Mouse (Mus musculus): Measurements from ENCODE around the gene Duoxa1. TPM values are rescaled to one million over a fixed set of nuclear protein-coding genes. Genes with fewer than 3 reads are reported as not detected.
A peak's percentile ranks its signal among the peaks of the same experiment; 100 is the strongest.

Gene Duoxa1
- under 1 TPM; 0.23 to 0.37 TPM for total RNA-seq (2021)
- polyA plus RNA-seq (2012; rRNA removed), result 1.1 and 1.5 TPM in 2 replicates
- long read RNA-seq, result 0 reads

DNA sequence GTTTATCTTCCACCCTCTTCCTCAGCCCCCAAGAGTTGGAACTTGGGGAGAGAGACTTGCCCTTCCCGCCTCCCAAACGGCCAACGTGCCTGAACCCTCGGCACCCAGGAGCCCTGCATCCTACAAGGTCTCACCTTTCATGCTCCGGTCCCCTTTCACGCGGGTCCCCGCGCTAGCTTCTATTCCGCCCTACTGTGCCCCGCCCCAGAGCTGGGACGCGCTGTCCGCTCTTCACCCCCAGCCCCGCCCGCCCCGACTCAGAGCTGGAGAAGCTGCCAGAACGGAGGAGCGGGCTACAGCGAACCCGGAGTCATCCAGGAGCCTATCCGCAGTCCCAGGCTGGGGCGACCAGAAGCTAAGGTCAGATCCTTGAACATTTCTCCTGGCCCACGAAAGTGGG is at the start of gene Duoxa1:
TSS of gene Duoxa1 (minus strand) at position 195 of the 400 bp plus-strand sequence.
- Histone ChIP-seq H3K9ac (ENCODE audit: low read depth, low read length) (no peak within 1 kb of the TSS), H3K36me3 (ENCODE audit: control insufficient read depth, insufficient read depth, low read length) (no peaks in the 10 kb centered on the region), H3K4me3 (peak within 1 kb of the TSS; percentile 22; the same call in 1 of the 2 replicates), H3K79me2 (replicated peaks; ENCODE audit: control insufficient read depth, insufficient read depth, low read length) (no peaks in the 10 kb centered on the region), H3K27me3 (ENCODE audit: control insufficient read depth, insufficient read depth, low read length) (peaks cover 9% of the 10 kb centered on the region), H3K4me1 (ENCODE audit: control insufficient read depth, insufficient read depth, low read length) (peaks cover 3% of the 10 kb centered on the region), H3K27ac (no peak within 1 kb of the TSS)
- intact Hi-C loops (cut with DNase I), result no loop called here
- 7% methylated on average over 23 of the region's 24 CpGs for WGBS
- DNase-seq, result no peak
- no peak for TF ChIP-seq CTCF (IDR thresholded peaks at IDR 0.05)
- no peak for TF ChIP-seq POLR2A (IDR thresholded peaks at IDR 0.05; ENCODE audit: insufficient read depth, low read depth, low read length)
- no peak for TF ChIP-seq EP300 (IDR thresholded peaks at IDR 0.05; ENCODE audit: insufficient read depth, low read depth, low read length)

DNA sequence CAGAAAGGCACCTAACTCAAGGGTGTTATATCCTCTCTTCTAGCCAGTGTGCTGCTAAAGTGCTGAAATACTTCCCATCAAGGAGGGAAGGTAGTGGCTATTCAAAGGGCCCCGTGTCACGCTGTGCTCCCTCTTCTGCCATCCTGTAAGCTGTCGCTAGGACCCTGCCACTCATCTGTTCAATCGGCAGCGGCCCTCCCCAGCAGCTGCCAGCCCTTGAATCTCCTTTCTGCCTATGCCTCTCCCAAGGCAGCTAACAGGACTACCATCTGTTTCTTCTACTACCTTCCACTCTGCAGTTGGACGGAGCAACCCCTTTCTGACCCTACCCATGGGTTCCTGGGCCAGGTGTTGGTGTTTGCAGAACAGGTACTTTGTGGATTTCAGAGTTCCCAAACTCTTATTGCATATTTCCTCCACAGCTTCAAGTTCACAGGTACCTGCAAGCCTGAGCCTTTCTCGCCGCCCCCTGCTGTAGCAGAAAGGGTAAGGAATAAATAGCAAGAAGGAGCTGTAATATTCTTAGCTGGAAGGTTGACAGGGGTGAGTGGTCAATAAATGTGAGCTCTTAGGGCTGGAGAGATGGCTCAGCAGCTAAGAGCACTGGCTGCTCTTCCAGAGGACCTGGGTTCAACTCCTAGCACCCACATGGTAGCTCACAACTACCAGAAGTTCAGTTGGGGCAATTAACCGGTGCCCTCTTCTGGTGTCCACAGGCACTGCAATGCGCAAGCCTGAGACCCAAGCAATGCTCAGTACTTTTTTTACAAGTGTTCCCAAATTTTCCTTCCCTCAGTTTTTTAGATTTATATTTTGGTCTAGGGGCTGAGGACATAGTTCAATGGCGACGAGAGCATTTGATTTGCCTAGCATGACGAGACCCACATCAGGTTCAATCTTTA is 49.3 kb upstream of the Duoxa1 start:
- TF ChIP-seq EP300 (IDR thresholded peaks at IDR 0.05; ENCODE audit: insufficient read depth, low read depth, low read length), result no peak
- TF ChIP-seq CTCF (IDR thresholded peaks at IDR 0.05), result peak; percentile 46
- TF ChIP-seq POLR2A (IDR thresholded peaks at IDR 0.05; ENCODE audit: insufficient read depth, low read depth, low read length), result no peak
- H3K36me3 ChIP-seq (ENCODE audit: control insufficient read depth, insufficient read depth, low read length), result no peaks in the 10 kb centered on the region
- DNase-seq, result no peak
- no peak overlapping the region for H3K27ac ChIP-seq
- H3K9ac ChIP-seq (ENCODE audit: low read depth, low read length), result no peak overlapping the region
- H3K4me1 ChIP-seq (ENCODE audit: control insufficient read depth, insufficient read depth, low read length), result no peaks in the 10 kb centered on the region
- intact Hi-C loops (cut with DNase I), result no loop called here
- 88% methylated on average over 13 of the region's 13 CpGs for WGBS
- H3K27me3 ChIP-seq (ENCODE audit: control insufficient read depth, insufficient read depth, low read length), result no peaks in the 10 kb centered on the region
- H3K79me2 ChIP-seq (replicated peaks; ENCODE audit: control insufficient read depth, insufficient read depth, low read length), result no peaks in the 10 kb centered on the region
- no peak overlapping the region for H3K4me3 ChIP-seq

DNA sequence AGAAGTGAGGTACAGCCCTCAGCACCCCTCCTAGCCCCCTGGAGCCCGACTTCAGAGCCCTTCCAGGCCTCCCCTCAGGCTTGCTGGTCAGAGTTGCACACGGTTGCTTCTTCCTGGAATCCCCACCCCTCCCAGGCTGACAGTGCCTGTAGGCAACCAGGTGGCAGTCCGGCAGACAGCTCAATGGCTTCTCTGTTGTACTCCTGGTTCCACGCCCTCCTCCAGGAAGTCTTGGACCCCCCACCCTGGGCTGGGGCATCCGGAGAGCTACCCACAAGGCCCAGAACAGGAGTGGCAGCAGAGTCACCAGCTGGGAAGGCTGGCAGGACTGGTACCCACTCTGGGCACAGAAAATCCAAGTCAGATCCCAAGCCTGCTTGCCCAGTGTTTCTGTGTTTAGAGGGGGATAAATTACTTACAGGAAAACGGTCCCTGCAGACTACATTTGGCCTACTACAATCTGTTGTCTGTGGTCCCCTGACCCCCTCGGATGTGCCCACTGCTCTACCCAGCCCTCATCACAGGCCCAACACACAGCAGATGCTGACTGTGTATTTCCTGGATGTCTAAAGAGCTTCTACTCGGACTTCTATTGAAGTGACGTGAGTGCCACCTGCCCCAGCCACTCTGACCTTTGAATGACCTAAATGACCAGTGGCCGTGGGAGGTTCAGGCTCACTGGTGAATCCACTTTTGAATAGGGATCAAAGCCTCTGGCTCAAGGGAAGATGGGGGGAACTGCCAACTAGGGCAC is 48.5 kb upstream of the Duoxa1 start:
- TF ChIP-seq POLR2A (IDR thresholded peaks at IDR 0.05; ENCODE audit: insufficient read depth, low read depth, low read length), result no peak
- no peak for TF ChIP-seq EP300 (IDR thresholded peaks at IDR 0.05; ENCODE audit: insufficient read depth, low read depth, low read length)
- TF ChIP-seq CTCF (IDR thresholded peaks at IDR 0.05), result no peak
- Histone ChIP-seq H3K4me1 (ENCODE audit: control insufficient read depth, insufficient read depth, low read length) (no peaks in the 10 kb centered on the region), H3K9ac (ENCODE audit: low read depth, low read length) (no peak overlapping the region), H3K27ac (no peak overlapping the region), H3K4me3 (no peak overlapping the region), H3K36me3 (ENCODE audit: control insufficient read depth, insufficient read depth, low read length) (no peaks in the 10 kb centered on the region), H3K79me2 (replicated peaks; ENCODE audit: control insufficient read depth, insufficient read depth, low read length) (no peaks in the 10 kb centered on the region), H3K27me3 (ENCODE audit: control insufficient read depth, insufficient read depth, low read length) (no peaks in the 10 kb centered on the region)
- 60% methylated on average over 10 of the region's 10 CpGs for WGBS
- DNase-seq, result no peak
- intact Hi-C loops (cut with DNase I), result no loop called here

DNA sequence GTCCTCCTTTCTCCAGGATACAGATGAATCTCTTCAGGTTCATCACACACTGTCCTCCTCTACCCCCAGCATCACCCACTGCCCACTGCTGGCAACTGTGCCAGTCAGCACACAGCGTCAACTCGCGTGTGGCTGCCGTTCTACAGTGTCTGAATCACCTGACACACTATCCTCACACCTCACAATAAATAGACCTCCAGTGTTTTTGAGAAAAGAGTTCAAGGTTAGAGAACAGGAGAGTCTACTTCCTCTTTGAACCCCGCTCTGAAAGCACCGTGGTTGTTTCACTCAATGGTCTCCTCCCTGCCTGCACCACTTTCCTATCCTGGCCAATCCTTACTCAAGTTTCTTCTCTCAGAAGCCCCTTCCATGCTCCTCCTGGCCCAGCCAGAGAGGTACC is 47.7 kb upstream of the Duoxa1 start:
- Histone ChIP-seq H3K36me3 (ENCODE audit: control insufficient read depth, insufficient read depth, low read length) (no peaks in the 10 kb centered on the region), H3K4me3 (no peak overlapping the region), H3K27me3 (ENCODE audit: control insufficient read depth, insufficient read depth, low read length) (no peaks in the 10 kb centered on the region), H3K9ac (ENCODE audit: low read depth, low read length) (no peak overlapping the region), H3K4me1 (ENCODE audit: control insufficient read depth, insufficient read depth, low read length) (no peaks in the 10 kb centered on the region), H3K27ac (no peak overlapping the region), H3K79me2 (replicated peaks; ENCODE audit: control insufficient read depth, insufficient read depth, low read length) (no peaks in the 10 kb centered on the region)
- no peak for TF ChIP-seq POLR2A (IDR thresholded peaks at IDR 0.05; ENCODE audit: insufficient read depth, low read depth, low read length)
- no peak for TF ChIP-seq CTCF (IDR thresholded peaks at IDR 0.05)
- TF ChIP-seq EP300 (IDR thresholded peaks at IDR 0.05; ENCODE audit: insufficient read depth, low read depth, low read length), result no peak
- intact Hi-C loops (cut with DNase I), result no loop called here
- no peak for DNase-seq
- 77% methylated on average over 6 of the region's 6 CpGs for WGBS

DNA sequence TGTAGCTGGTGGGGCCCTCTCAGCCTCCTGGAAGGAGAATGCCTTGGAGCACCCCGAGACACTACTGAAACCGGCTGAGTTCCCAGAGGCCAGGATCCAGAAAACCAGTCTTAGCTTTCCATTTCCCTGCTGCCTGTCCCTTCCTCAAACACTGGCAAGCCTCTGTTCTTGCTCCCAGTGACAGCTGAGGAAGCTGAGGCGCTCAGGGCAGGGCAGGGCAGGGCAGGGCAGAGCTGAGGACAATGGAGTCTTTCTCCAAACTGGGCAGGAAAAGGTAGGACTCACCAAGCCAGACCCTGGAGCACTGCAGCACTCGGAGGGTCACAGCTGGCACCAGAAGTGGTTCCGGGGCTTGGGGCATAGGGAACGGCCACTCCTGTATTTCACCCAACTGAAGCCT is 46.8 kb upstream of the Duoxa1 start:
- Histone ChIP-seq H3K4me1 (ENCODE audit: control insufficient read depth, insufficient read depth, low read length) (no peaks in the 10 kb centered on the region), H3K4me3 (no peak overlapping the region), H3K27ac (no peak overlapping the region), H3K79me2 (replicated peaks; ENCODE audit: control insufficient read depth, insufficient read depth, low read length) (no peaks in the 10 kb centered on the region), H3K36me3 (ENCODE audit: control insufficient read depth, insufficient read depth, low read length) (no peaks in the 10 kb centered on the region), H3K27me3 (ENCODE audit: control insufficient read depth, insufficient read depth, low read length) (no peaks in the 10 kb centered on the region), H3K9ac (ENCODE audit: low read depth, low read length) (no peak overlapping the region)
- intact Hi-C loops (cut with DNase I), result no loop called here
- DNase-seq, result no peak
- TF ChIP-seq CTCF (IDR thresholded peaks at IDR 0.05) (no peak), POLR2A (IDR thresholded peaks at IDR 0.05; ENCODE audit: insufficient read depth, low read depth, low read length) (no peak), EP300 (IDR thresholded peaks at IDR 0.05; ENCODE audit: insufficient read depth, low read depth, low read length) (no peak)
- 77% methylated on average over 6 of the region's 6 CpGs for WGBS
